Mouse (Mus musculus): ENCODE results near the gene Gpr132. TPM values are rescaled to one million over a fixed set of nuclear protein-coding genes. Genes with fewer than 3 reads are reported as not detected.

Gpr132 gene
- polyA plus RNA-seq, 1 experiment from 2014 or later: 0.22 TPM

GRCm38 (mm10) chr12:112860765-112861164, 7.3 kb downstream of the Gpr132 start:
- H3K9me3 ChIP-seq (replicated peaks; ENCODE audit: control insufficient read depth, low read length): no peaks in the 10 kb centered on the region
- no peak overlapping the region for H3K9ac ChIP-seq (ENCODE audit: low read length)
- ATAC-seq (ENCODE audit: insufficient read depth, low FRiP score): no peak
- no peak overlapping the region for H3K4me3 ChIP-seq (replicated peaks; ENCODE audit: low read length)
- 50% methylated on average over 7 of the region's 7 CpGs for WGBS
- H3K36me3 ChIP-seq (ENCODE audit: control insufficient read depth, insufficient read depth, low read length): no peaks in the 10 kb centered on the region
- no peak overlapping the region for H3K27ac ChIP-seq (ENCODE audit: low read length)
- no peaks in the 10 kb centered on the region for H3K27me3 ChIP-seq (ENCODE audit: control insufficient read depth, insufficient read depth, low read length)
- no peaks in the 10 kb centered on the region for H3K4me1 ChIP-seq (ENCODE audit: control insufficient read depth, insufficient read depth, low read length)
- H3K4me2 ChIP-seq (ENCODE audit: low read depth, low read length): no peak overlapping the region

GRCm38 (mm10) chr12:112859930-112860329, 8.1 kb downstream of the Gpr132 start:
- no peaks in the 10 kb centered on the region for H3K27me3 ChIP-seq (ENCODE audit: control insufficient read depth, insufficient read depth, low read length)
- ATAC-seq (ENCODE audit: insufficient read depth, low FRiP score): no peak
- H3K27ac ChIP-seq (ENCODE audit: low read length): no peak overlapping the region
- no peak overlapping the region for H3K9ac ChIP-seq (ENCODE audit: low read length)
- 65% methylated on average over 8 of the region's 8 CpGs for WGBS
- H3K4me1 ChIP-seq (ENCODE audit: control insufficient read depth, insufficient read depth, low read length): no peaks in the 10 kb centered on the region
- no peak overlapping the region for H3K4me2 ChIP-seq (ENCODE audit: low read depth, low read length)
- no peak overlapping the region for H3K4me3 ChIP-seq (replicated peaks; ENCODE audit: low read length)
- H3K36me3 ChIP-seq (ENCODE audit: control insufficient read depth, insufficient read depth, low read length): no peaks in the 10 kb centered on the region
- no peaks in the 10 kb centered on the region for H3K9me3 ChIP-seq (replicated peaks; ENCODE audit: control insufficient read depth, low read length)

GRCm38 (mm10) chr12:112858581-112859336, 9.3 kb downstream of the Gpr132 start:
- Histone ChIP-seq H3K27me3 (ENCODE audit: control insufficient read depth, insufficient read depth, low read length) (no peaks in the 10 kb centered on the region), H3K9me3 (replicated peaks; ENCODE audit: control insufficient read depth, low read length) (no peaks in the 10 kb centered on the region), H3K9ac (ENCODE audit: low read length) (no peak overlapping the region), H3K36me3 (ENCODE audit: control insufficient read depth, insufficient read depth, low read length) (no peaks in the 10 kb centered on the region), H3K27ac (ENCODE audit: low read length) (no peak overlapping the region), H3K4me1 (ENCODE audit: control insufficient read depth, insufficient read depth, low read length) (no peaks in the 10 kb centered on the region), H3K4me3 (replicated peaks; ENCODE audit: low read length) (no peak overlapping the region), H3K4me2 (ENCODE audit: low read depth, low read length) (no peak overlapping the region)
- no peak for ATAC-seq (ENCODE audit: insufficient read depth, low FRiP score)
- WGBS: 85% methylated on average over 9 of the region's 9 CpGs

DNA sequence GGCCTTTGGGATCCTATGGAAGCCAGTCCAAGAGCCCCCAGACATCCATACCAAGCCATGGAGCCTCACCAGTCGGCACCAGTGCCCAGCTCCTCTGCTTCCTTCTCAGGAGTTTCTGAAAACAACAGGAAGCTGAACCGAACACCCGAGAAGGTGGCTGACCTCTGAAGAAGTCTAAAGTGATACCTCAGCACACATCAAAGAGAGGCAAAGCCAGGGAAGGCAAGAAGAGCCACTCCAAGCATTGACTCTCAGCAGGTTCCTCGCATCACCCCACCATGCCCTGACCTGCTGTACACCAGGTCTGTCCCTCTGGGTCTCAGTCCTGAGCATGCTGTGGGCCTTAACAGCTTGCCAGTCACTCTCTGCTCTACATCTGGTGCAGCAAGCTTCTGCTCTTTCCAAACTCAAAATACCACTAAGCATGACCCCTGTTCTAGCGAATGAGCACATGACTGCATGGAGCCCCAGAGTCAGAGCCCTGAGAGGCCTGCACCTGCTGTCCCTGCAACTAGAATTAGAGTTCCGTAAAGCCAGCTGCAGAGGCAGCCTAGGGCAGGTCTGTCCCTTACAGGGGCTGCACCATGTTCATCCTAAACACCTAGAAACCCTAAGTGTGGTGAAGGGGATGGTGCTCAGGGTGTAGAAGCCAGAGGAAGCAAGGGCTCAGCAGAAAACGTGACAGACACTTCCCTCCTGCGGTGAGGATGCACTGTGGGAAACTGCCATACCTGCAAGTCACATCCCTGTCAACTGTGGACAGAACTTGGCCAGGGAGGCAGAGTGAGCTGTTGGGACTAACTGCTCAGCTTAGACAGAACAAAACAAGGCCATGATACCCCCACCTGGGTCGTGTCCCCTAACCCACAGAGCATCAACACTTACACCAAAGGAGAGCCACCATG, 10.8 kb downstream of the Gpr132 start:
- Histone ChIP-seq H3K36me3 (ENCODE audit: control insufficient read depth, insufficient read depth, low read length) (no peaks in the 10 kb centered on the region), H3K27me3 (ENCODE audit: control insufficient read depth, insufficient read depth, low read length) (no peaks in the 10 kb centered on the region), H3K9me3 (replicated peaks; ENCODE audit: control insufficient read depth, low read length) (no peaks in the 10 kb centered on the region), H3K9ac (ENCODE audit: low read length) (no peak overlapping the region), H3K4me2 (ENCODE audit: low read depth, low read length) (no peak overlapping the region), H3K4me3 (replicated peaks; ENCODE audit: low read length) (no peak overlapping the region), H3K27ac (ENCODE audit: low read length) (no peak overlapping the region), H3K4me1 (ENCODE audit: control insufficient read depth, insufficient read depth, low read length) (no peaks in the 10 kb centered on the region)
- 65% methylated on average over 9 of the region's 9 CpGs for WGBS
- ATAC-seq (ENCODE audit: insufficient read depth, low FRiP score): no peak

DNA sequence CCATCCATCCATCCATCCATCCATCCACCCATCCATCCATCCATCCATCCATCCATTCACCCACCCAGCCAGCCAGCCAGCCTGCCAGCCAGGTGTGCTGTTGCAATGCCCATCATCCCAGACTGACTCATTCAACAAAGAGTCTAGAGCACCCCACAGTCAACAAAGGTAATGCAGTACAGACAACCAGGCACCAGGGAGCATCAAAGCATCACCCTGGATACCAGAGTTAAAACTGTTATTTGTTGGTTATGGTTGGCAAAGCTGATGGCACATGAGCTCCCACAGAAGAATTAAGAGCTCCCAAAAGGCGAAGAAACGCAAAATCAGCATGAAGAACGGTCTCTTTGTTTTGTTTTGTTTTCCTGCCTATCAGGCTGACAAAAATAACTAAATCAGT, 11.7 kb downstream of the Gpr132 start:
- H3K36me3 ChIP-seq (ENCODE audit: control insufficient read depth, insufficient read depth, low read length): no peaks in the 10 kb centered on the region
- H3K27ac ChIP-seq (ENCODE audit: low read length): no peak overlapping the region
- no peaks in the 10 kb centered on the region for H3K4me1 ChIP-seq (ENCODE audit: control insufficient read depth, insufficient read depth, low read length)
- 86% methylated on average over 3 of the region's 3 CpGs for WGBS
- H3K4me3 ChIP-seq (replicated peaks; ENCODE audit: low read length): no peak overlapping the region
- ATAC-seq (ENCODE audit: insufficient read depth, low FRiP score): no peak
- no peaks in the 10 kb centered on the region for H3K9me3 ChIP-seq (replicated peaks; ENCODE audit: control insufficient read depth, low read length)
- H3K4me2 ChIP-seq (ENCODE audit: low read depth, low read length): no peak overlapping the region
- H3K27me3 ChIP-seq (ENCODE audit: control insufficient read depth, insufficient read depth, low read length): no peaks in the 10 kb centered on the region
- H3K9ac ChIP-seq (ENCODE audit: low read length): no peak overlapping the region

- Histone ChIP-seq H3K36me3 (ENCODE audit: control insufficient read depth, insufficient read depth, low read length) (no peaks in the 10 kb centered on the region), H3K27ac (ENCODE audit: low read length) (no peak overlapping the region), H3K9ac (ENCODE audit: low read length) (peak overlapping the region; percentile 11; the same call in 1 of the 2 replicates), H3K4me3 (replicated peaks; ENCODE audit: low read length) (no peak overlapping the region), H3K9me3 (replicated peaks; ENCODE audit: control insufficient read depth, low read length) (no peaks in the 10 kb centered on the region), H3K4me2 (ENCODE audit: low read depth, low read length) (no peak overlapping the region), H3K4me1 (ENCODE audit: control insufficient read depth, insufficient read depth, low read length) (no peaks in the 10 kb centered on the region), H3K27me3 (ENCODE audit: control insufficient read depth, insufficient read depth, low read length) (no peaks in the 10 kb centered on the region)
- 63% methylated on average over 7 of the region's 7 CpGs for WGBS
- no peak for ATAC-seq (ENCODE audit: insufficient read depth, low FRiP score)
These were observed 13.3 kb downstream of the Gpr132 start for GRCm38 (mm10) chr12:112854610-112855333.

- no peak overlapping the region for H3K4me3 ChIP-seq (replicated peaks; ENCODE audit: low read length)
- WGBS: 65% methylated on average over 11 of the region's 11 CpGs
- no peaks in the 10 kb centered on the region for H3K27me3 ChIP-seq (ENCODE audit: control insufficient read depth, insufficient read depth, low read length)
- no peaks in the 10 kb centered on the region for H3K9me3 ChIP-seq (replicated peaks; ENCODE audit: control insufficient read depth, low read length)
- H3K4me2 ChIP-seq (ENCODE audit: low read depth, low read length): no peak overlapping the region
- H3K27ac ChIP-seq (ENCODE audit: low read length): no peak overlapping the region
- no peak for ATAC-seq (ENCODE audit: insufficient read depth, low FRiP score)
- H3K4me1 ChIP-seq (ENCODE audit: control insufficient read depth, insufficient read depth, low read length): no peaks in the 10 kb centered on the region
- no peaks in the 10 kb centered on the region for H3K36me3 ChIP-seq (ENCODE audit: control insufficient read depth, insufficient read depth, low read length)
- no peak overlapping the region for H3K9ac ChIP-seq (ENCODE audit: low read length)
These were observed 14.8 kb downstream of the Gpr132 start for GRCm38 (mm10) chr12:112853050-112853729.

DNA sequence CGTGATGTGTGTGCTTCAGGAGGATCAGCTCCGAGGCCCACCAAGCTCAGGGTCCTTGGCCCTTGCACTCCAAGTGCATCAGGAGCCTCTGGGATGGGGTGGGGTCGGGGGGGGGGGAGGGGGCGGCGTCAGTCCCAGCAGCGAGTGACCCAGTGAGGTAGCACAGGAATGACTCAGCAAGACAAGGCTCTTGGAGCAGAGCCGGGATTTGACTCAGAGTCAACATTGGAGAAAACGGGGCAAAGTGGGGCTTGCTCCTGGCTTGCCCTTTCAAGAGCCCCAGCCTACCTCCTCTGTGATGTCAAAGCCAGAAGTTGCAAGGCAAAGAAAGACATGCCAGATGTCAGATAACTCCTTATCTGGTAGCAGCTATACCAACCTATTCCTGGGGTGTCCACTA, 16.9 kb downstream of the Gpr132 start:
- H3K4me1 ChIP-seq (ENCODE audit: control insufficient read depth, insufficient read depth, low read length): no peaks in the 10 kb centered on the region
- WGBS: 41% methylated on average over 8 of the region's 8 CpGs

More for the DNA sequence above, 16.9 kb downstream of the Gpr132 start:
- Histone ChIP-seq H3K27ac (ENCODE audit: low read length) (peak overlapping the region; percentile 13; the same call in 1 of the 2 replicates), H3K9ac (ENCODE audit: low read length) (no peak overlapping the region), H3K9me3 (replicated peaks; ENCODE audit: control insufficient read depth, low read length) (no peaks in the 10 kb centered on the region), H3K27me3 (ENCODE audit: control insufficient read depth, insufficient read depth, low read length) (no peaks in the 10 kb centered on the region), H3K36me3 (ENCODE audit: control insufficient read depth, insufficient read depth, low read length) (no peaks in the 10 kb centered on the region), H3K4me2 (ENCODE audit: low read depth, low read length) (peak overlapping the region; percentile 24; the same call in 1 of the 2 replicates), H3K4me3 (replicated peaks; ENCODE audit: low read length) (no peak overlapping the region)
- ATAC-seq (ENCODE audit: insufficient read depth, low FRiP score): 0 out of 2 replicates have a peak, but pooled peaks have one; percentile 15

All from stomach, embryonic 16.5 days (tissue).